Mouse (Mus musculus) liver, embryonic 14.5 days (tissue): ENCODE data around the gene 4930595D18Rik. TPM values are rescaled to one million over a fixed set of nuclear protein-coding genes. Genes with fewer than 3 reads are reported as not detected.
A peak's percentile ranks its signal among the peaks of the same experiment; 100 is the strongest.

Experiments
- ATAC-seq: fragments of 200-750 bp; cut with Nextera tagmentation; 2 replicates; pipeline ENCODE4 v1.8.0; 2017; ENCODE audit warnings: moderate number of reproducible peaks, mild to moderate bottlenecking, moderate library complexity; ENCODE audit not compliant: insufficient read depth
- DNase-seq, 3 experiments: peaks; one replicate each; pipeline ENCODE4 v3.0.0-alpha.2; 2012 to 2013; ENCODE audit warnings: low read depth in 3 of 3, low spot score in 3 of 3
- H3K27ac ChIP-seq: fragments of 300-500 bp; sonication (generic); 2 replicates; pipeline ENCODE4 v1.5.1; 2014; ENCODE audit warnings: moderate library complexity, mild to moderate bottlenecking, control low read depth, inconsistent platforms
- H3K27me3 ChIP-seq: fragments of 300-500 bp; sonication (generic); 2 replicates; pipeline ENCODE4 v1.6.1; 2014; ENCODE audit warnings: mild to moderate bottlenecking, low read length, moderate library complexity; ENCODE audit not compliant: control insufficient read depth, insufficient read depth
- H3K36me3 ChIP-seq: fragments of 300-500 bp; sonication (generic); replicated peaks from 2 replicates; pipeline ENCODE4 v1.6.1; 2014; ENCODE audit warnings: low read depth; ENCODE audit not compliant: control insufficient read depth, insufficient read depth
- H3K4me1 ChIP-seq, 2 experiments: fragments of 200-500 bp in 1 of 2; fragments of 300-500 bp in 1 of 2; sonication (generic) in 1 of 2; replicated peaks; 2 replicates each; pipeline ENCODE4 v1.6.1; 2012 to 2014; ENCODE audit warnings: antibody characterized with exemption in 1 of 2, inconsistent platforms in 1 of 2, low read length in 1 of 2; ENCODE audit not compliant: control insufficient read depth in 2 of 2, insufficient read depth in 2 of 2
- H3K4me2 ChIP-seq: fragments of 300-500 bp; sonication (generic); 2 replicates; pipeline ENCODE4 v1.6.1; 2014; ENCODE audit warnings: low read depth, mild to moderate bottlenecking, control low read depth, moderate library complexity
- H3K4me3 ChIP-seq, 2 experiments: fragments of 200-500 bp in 1 of 2; fragments of 300-500 bp in 1 of 2; sonication (generic) in 1 of 2; 2 replicates each; pipeline ENCODE4 v1.5.1; 2012 to 2014; ENCODE audit warnings: low read depth in 2 of 2, low read length in 2 of 2, mild to moderate bottlenecking in 2 of 2, control low read depth in 1 of 2, inconsistent platforms in 1 of 2, moderate library complexity in 1 of 2; ENCODE audit not compliant: insufficient read depth in 1 of 2
- H3K9ac ChIP-seq: fragments of 300-500 bp; sonication (generic); replicated peaks from 2 replicates; pipeline ENCODE4 v1.6.1; 2014; ENCODE audit warnings: mild to moderate bottlenecking, control low read depth, moderate library complexity
- H3K9me3 ChIP-seq: fragments of 300-500 bp; sonication (generic); 2 replicates; pipeline ENCODE4 v1.6.1; 2016; ENCODE audit warnings: low read length, mixed read lengths; ENCODE audit not compliant: control insufficient read depth
- CTCF ChIP-seq: IDR thresholded peaks from 2 replicates; pipeline ENCODE4 v1.5.1; 2016; ENCODE audit warnings: antibody characterized with exemption, low read depth, control low read depth
- EP300 ChIP-seq: IDR thresholded peaks from 2 replicates; pipeline ENCODE4 v1.6.1; 2016; ENCODE audit warnings: antibody characterized with exemption, low read depth
- WGBS: fragments of 180-500 bp; shearing (Covaris S2); extraction: QIAGEN DNeasy Blood & Tissue Kit; methylation state at CpG from one replicate; pipeline ENCODE4 v1.1.7; 2014; ENCODE audit not compliant: insufficient replicate concordance; 5-methylcytosine and 5-hydroxymethylcytosine counted together
- polyA plus RNA-seq, 2 experiments: library from polyadenylated mRNA; depleted of rRNA in 1 of 2; stranded (reverse) in 1 of 2; unstranded in 1 of 2; fragments of >200 nt; fragmentation: Nextera tagmentation in 1 of 2; extraction: Ambion mirVana in 1 of 2; gene quantifications; 2 replicates each; pipeline versions ENCODE4 v1.2.1 to v1.2.3; 2012 to 2014

Gene 4930595D18Rik
- polyA plus RNA-seq, 2 experiments = not detected

GRCm38 (mm10) chr12:111203076-111203475, 18.8 kb upstream of the 4930595D18Rik start:
- Histone ChIP-seq H3K27ac (no peak overlapping the region), H3K4me1 (no peaks in the 10 kb centered on the region; a peak in 1 of 4 replicates), H3K4me3 (no peak overlapping the region), H3K36me3 (no peaks in the 10 kb centered on the region), H3K9ac (no peak overlapping the region), H3K4me2 (no peak overlapping the region), H3K9me3 (no peaks in the 10 kb centered on the region), H3K27me3 (no peaks in the 10 kb centered on the region)
- ATAC-seq = no peak
- WGBS = 75% methylated on average over 10 of the region's 10 CpGs
- no peak for TF ChIP-seq CTCF
- TF ChIP-seq EP300 = no peak
- DNase-seq = no peak

- ATAC-seq = no peak
- no peak overlapping the region for H3K27ac ChIP-seq
Observed at GRCm38 (mm10) chr12:111196548-111196947, 12.3 kb upstream of the 4930595D18Rik start.

GRCm38 (mm10) chr12:111193331-111193730, 9.0 kb upstream of the 4930595D18Rik start:
- Histone ChIP-seq H3K27me3 (no peaks in the 10 kb centered on the region), H3K4me2 (no peak overlapping the region), H3K4me3 (no peak overlapping the region), H3K27ac (no peak overlapping the region), H3K4me1 (0 out of 4 replicates have a peak, but pooled peaks cover 0 to 5% of the 10 kb centered on the region in 2 experiments), H3K9me3 (no peaks in the 10 kb centered on the region), H3K9ac (no peak overlapping the region), H3K36me3 (no peaks in the 10 kb centered on the region)
- ATAC-seq (no peak), DNase-seq (no peak)
- WGBS = 76% methylated on average over 9 of the region's 9 CpGs
- no peak for TF ChIP-seq CTCF
- no peak for TF ChIP-seq EP300

More at GRCm38 (mm10) chr12:111196548-111196947, 12.3 kb upstream of the 4930595D18Rik start:
- H3K9me3 ChIP-seq = no peaks in the 10 kb centered on the region
- no peak overlapping the region for H3K4me2 ChIP-seq
- H3K4me3 ChIP-seq = no peak overlapping the region
- H3K4me1 ChIP-seq = 0 out of 4 replicates have a peak, but pooled peaks cover 0 to 5% of the 10 kb centered on the region in 2 experiments
- H3K9ac ChIP-seq = no peak overlapping the region
- 51% methylated on average over 4 of the region's 4 CpGs for WGBS
- TF ChIP-seq EP300 (no peak), CTCF (no peak)
- H3K36me3 ChIP-seq = no peaks in the 10 kb centered on the region
- no peak for DNase-seq
- no peaks in the 10 kb centered on the region for H3K27me3 ChIP-seq

GRCm38 (mm10) chr12:111192777-111193176, 8.5 kb upstream of the 4930595D18Rik start:
- no peaks in the 10 kb centered on the region for H3K9me3 ChIP-seq
- no peaks in the 10 kb centered on the region for H3K36me3 ChIP-seq
- H3K27ac ChIP-seq = no peak overlapping the region
- 63% methylated on average over 6 of the region's 6 CpGs for WGBS
- H3K27me3 ChIP-seq = no peaks in the 10 kb centered on the region
- 0 out of 4 replicates have a peak, but pooled peaks cover 0 to 5% of the 10 kb centered on the region in 2 experiments for H3K4me1 ChIP-seq
- peak in 2 of 3 experiments; percentile 3 to 14 for DNase-seq
- no peak overlapping the region for H3K4me2 ChIP-seq
- ATAC-seq = no peak
- no peak overlapping the region for H3K9ac ChIP-seq
- TF ChIP-seq CTCF = no peak
- no peak for TF ChIP-seq EP300
- H3K4me3 ChIP-seq = no peak overlapping the region

- DNase-seq (no peak), ATAC-seq (no peak)
- Histone ChIP-seq H3K4me3 (no peak overlapping the region), H3K36me3 (no peaks in the 10 kb centered on the region), H3K27me3 (no peaks in the 10 kb centered on the region), H3K4me1 (0 out of 4 replicates have a peak, but pooled peaks cover 0 to 5% of the 10 kb centered on the region in 2 experiments), H3K4me2 (no peak overlapping the region), H3K27ac (no peak overlapping the region), H3K9me3 (no peaks in the 10 kb centered on the region), H3K9ac (no peak overlapping the region)
- WGBS = 66% methylated on average over 2 of the region's 2 CpGs
- TF ChIP-seq EP300 (no peak), CTCF (no peak)
Observed at GRCm38 (mm10) chr12:111190891-111191290, 6.6 kb upstream of the 4930595D18Rik start.
